Mouse (Mus musculus): ENCODE measurements around the gene Naxe.

DNA sequence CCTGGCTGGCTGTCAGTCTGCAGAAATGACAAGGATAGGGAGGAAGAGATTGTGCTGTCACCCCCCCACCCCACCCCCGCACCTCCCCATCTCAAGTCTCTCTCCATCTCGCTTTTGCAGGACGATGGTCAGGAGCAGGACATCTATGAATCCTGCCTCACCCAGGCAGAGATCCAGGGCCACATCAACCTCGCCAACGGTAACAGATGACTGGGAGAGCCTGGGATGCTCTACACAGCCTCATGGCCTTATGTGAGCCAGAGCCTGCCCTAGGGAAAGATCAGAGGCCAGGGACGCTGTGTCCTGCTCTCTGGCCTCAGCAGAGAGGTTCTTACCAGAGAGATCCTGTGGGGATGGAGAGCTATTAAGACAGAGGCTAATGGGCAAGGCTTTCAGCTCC, 32.3 kb upstream of the Naxe start:
- TF ChIP-seq POLR2A (IDR thresholded peaks at IDR 0.05; ENCODE audit: borderline replicate concordance, low read depth, low read length): no peak
- TF ChIP-seq CTCF (IDR thresholded peaks at IDR 0.05; ENCODE audit: low read depth, low read length): no peak
